ENCODE assay signal across 8 mouse cellular contexts in genomic region chr3:40523371-40523783, GRCm38 (mm10). TPM values are rescaled to one million over a fixed set of nuclear protein-coding genes. Genes with fewer than 3 reads are reported as not detected.
A peak's percentile ranks its signal among the peaks of the same experiment; 100 is the strongest.
DNase-seq lines count a peak whose midpoint lies in the region; ATAC-seq and TF ChIP-seq lines count a peak whose summit lies in the region.

No protein-coding gene starts in this region.

- in situ Hi-C loops in Patski (cut with MboI; ENCODE audit: low pct_unique_long_range_greater_than_20kb): no loop called here

- TF ChIP-seq CTCF in Patski (IDR thresholded peaks at IDR 0.05): peak; percentile 65

- CTCF ChIA-PET in Patski (lab: Charles Lee): interaction anchor here (0.6 to 1.9 kb wide), 8 partner anchors 9 to 812 kb away, joined by 3 to 5 read pairs (median 4); no protein-coding TSS in a partner anchor

- ATAC-seq in Patski: no peak
- ATAC-seq in megakaryocyte, adult 5-6 weeks (ENCODE audit: poor library complexity, severe bottlenecking): peak; percentile 46

- POLR2A ChIA-PET in Patski (lab: Charles Lee): interaction anchor here (0.7 to 0.8 kb wide), 2 partner anchors 128 to 348 kb away, joined by 3 read pairs; no protein-coding TSS in a partner anchor

- no peaks in the 10 kb centered on the region for H3K27me3 ChIP-seq in Patski

- DNase-seq in kidney, adult 11 months: peak; percentile 8
- no peak for DNase-seq in kidney, adult 18-20 months
- no peak for DNase-seq in Patski (ENCODE audit: low read depth, low spot score)
- DNase-seq in gonadal fat pad, adult 2 months (ENCODE audit: low read depth): peak; percentile 1
- DNase-seq in spleen, postnatal 10 days (ENCODE audit: low spot score in 2 of 2): no peak
- DNase-seq in cerebellum, adult 8-10 months: no peak
- no peak for DNase-seq in layer of hippocampus, adult 9-10 months (ENCODE audit: low spot score)

RNA-seq across cellular contexts. Expression of gene Intu, which starts 7.7 kb away (rescaled TPM):
- polyA plus RNA-seq in Patski (2021): 12.6 TPM
- 2.3 and 4.5 TPM in 2 replicates for polyA plus RNA-seq in gonadal fat pad, adult 2 months (2012; rRNA removed)
- 0.56 and 1.4 TPM in 2 replicates for total RNA-seq in megakaryocyte, adult 5-6 weeks (2015)
- total RNA-seq in megakaryocyte, adult 5-6 weeks (2017): 0.61 and 0.73 TPM in 2 replicates

Comparison
In these comparisons a context has a peak if more than half of its experiments do, and no peak if none do; other contexts are left out.
1. DNase-seq: peak in kidney, adult 11 months (single experiment) and gonadal fat pad, adult 2 months (single experiment); none in kidney, adult 18-20 months (single experiment), Patski (single experiment), spleen, postnatal 10 days (0 of 2), cerebellum, adult 8-10 months (single experiment) and layer of hippocampus, adult 9-10 months (single experiment).